Mouse (Mus musculus) intestine, embryonic 14.5 days (tissue): ENCODE results near the gene Myo9b. TPM values are rescaled to one million over a fixed set of nuclear protein-coding genes. Genes with fewer than 3 reads are reported as not detected.
A peak's percentile ranks its signal among the peaks of the same experiment; 100 is the strongest.
"Not testable (repeated sequence)": the region's sequence is repeated elsewhere in the genome, so short reads cannot be mapped to it uniquely, and the experiment has no call there.

ENCODE experiments used
- ATAC-seq: fragments of 200-750 bp; cut with Nextera tagmentation; replicated peaks from 2 replicates; pipeline ENCODE4 v1.8.0; 2017; ENCODE audit warnings: low read depth, moderate number of reproducible peaks, moderate TSS enrichment, moderate library complexity; ENCODE audit not compliant: low FRiP score, low TSS enrichment
- DNase-seq: peaks from one replicate; pipeline ENCODE4 v3.0.0-alpha.2; 2018; ENCODE audit warnings: low spot score
- H3K27ac ChIP-seq: fragments of 300-500 bp; sonication (generic); 2 replicates; pipeline ENCODE4 v1.5.1; 2014; ENCODE audit warnings: low read depth, mild to moderate bottlenecking, control low read depth
- H3K27me3 ChIP-seq: fragments of 300-500 bp; sonication (generic); replicated peaks from 2 replicates; pipeline ENCODE4 v1.6.1; 2014; ENCODE audit warnings: low read length, control low read depth; ENCODE audit not compliant: control insufficient read depth, insufficient read depth
- H3K36me3 ChIP-seq: fragments of 300-500 bp; sonication (generic); 2 replicates; pipeline ENCODE4 v1.6.1; 2014; ENCODE audit warnings: low read length, control low read depth; ENCODE audit not compliant: control insufficient read depth, insufficient read depth
- H3K4me1 ChIP-seq: fragments of 300-500 bp; sonication (generic); replicated peaks from 2 replicates; pipeline ENCODE4 v1.6.1; 2014; ENCODE audit warnings: low read length, control low read depth, mixed read lengths; ENCODE audit not compliant: control insufficient read depth, insufficient read depth
- H3K4me2 ChIP-seq: fragments of 300-500 bp; sonication (generic); 2 replicates; pipeline ENCODE4 v1.6.1; 2014; ENCODE audit warnings: low read length
- H3K4me3 ChIP-seq: fragments of 300-500 bp; sonication (generic); 2 replicates; pipeline ENCODE4 v1.5.1; 2014; ENCODE audit warnings: low read depth, low read length, control low read depth, mixed read lengths
- H3K9ac ChIP-seq: fragments of 300-500 bp; sonication (generic); 2 replicates; pipeline ENCODE4 v1.6.1; 2014; ENCODE audit warnings: mild to moderate bottlenecking, low read length
- H3K9me3 ChIP-seq: fragments of 300-500 bp; sonication (generic); 2 replicates; pipeline ENCODE4 v1.6.1; 2016; ENCODE audit warnings: low read length, control low read depth; ENCODE audit not compliant: control insufficient read depth
- WGBS: fragments of 180-500 bp; shearing (Covaris S2); extraction: QIAGEN DNeasy Blood & Tissue Kit; methylation state at CpG from one replicate; pipeline ENCODE4 v1.1.7; 2014; 5-methylcytosine and 5-hydroxymethylcytosine counted together
- polyA plus RNA-seq: library from polyadenylated mRNA; unstranded; fragments of >200 nt; fragmentation: Nextera tagmentation; extraction: Ambion mirVana; gene quantifications from 2 replicates; pipeline ENCODE4 v1.2.1, GENCODE M21; 2014

Gene Myo9b
- polyA plus RNA-seq, 1 experiment from 2014 or later: 21.6 TPM

DNA sequence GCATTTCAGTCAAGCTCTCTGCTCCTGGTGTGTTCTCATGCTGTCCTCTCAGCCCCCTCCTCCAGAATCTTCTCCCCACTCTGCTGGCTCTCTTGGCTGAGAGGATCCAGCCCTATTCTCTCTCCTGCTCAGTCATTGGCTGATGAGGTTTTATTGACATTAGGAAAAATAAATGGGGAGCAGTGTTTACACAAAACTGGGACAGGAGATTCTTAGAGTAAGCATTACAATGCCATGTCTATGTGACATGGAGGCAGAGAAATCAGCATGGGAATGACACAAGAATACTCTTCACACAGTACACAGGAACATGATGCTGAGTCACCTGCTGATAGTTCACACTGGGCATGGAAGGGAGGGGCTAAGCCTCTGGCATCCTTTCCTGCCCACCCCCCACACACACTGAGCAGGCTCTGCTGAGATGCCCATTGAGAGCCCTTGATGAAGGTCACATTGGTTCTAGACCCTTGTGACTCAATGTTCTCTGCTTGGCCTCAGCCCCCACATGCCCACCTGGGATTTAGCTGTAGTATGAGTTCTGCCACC, 44.0 kb downstream of the Myo9b start:
- no peak overlapping the region for H3K27ac ChIP-seq
- DNase-seq (no peak), ATAC-seq (no peak)
- no peaks in the 10 kb centered on the region for H3K9me3 ChIP-seq
- peaks cover 14% of the 10 kb centered on the region for H3K4me1 ChIP-seq
- no peak overlapping the region for H3K4me3 ChIP-seq
- H3K4me2 ChIP-seq: no peak overlapping the region
- H3K36me3 ChIP-seq: peaks cover 15% of the 10 kb centered on the region
- no peak overlapping the region for H3K9ac ChIP-seq
- H3K27me3 ChIP-seq: no peaks in the 10 kb centered on the region

DNA sequence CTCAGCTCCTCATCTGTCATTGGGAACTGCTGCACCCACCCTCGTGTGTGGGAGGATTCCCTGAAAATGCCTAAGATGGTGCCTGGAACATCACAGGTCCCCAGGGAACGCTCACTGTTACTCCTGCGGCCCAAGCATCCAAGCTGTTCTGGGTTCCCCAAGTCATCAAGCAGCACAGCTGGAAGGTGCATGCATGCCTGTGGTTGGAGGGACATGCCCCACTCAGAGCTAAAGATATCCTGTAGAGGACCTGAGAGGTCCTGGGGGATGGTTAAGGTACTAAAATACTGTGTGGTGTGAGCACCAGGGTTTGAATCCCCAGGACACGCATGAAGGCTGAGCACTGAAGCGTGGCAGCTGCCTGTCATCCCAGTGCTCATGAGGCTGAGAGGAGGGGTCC, 46.1 kb downstream of the Myo9b start:
- not testable (repeated sequence) for ATAC-seq, H3K4me2 ChIP-seq, H3K27ac ChIP-seq, DNase-seq, H3K9me3 ChIP-seq, H3K4me1 ChIP-seq, H3K9ac ChIP-seq, H3K27me3 ChIP-seq, H3K4me3 ChIP-seq
- H3K36me3 ChIP-seq: peaks cover 33% of the 10 kb centered on the region
- 75% methylated on average over 4 of the region's 5 CpGs for WGBS

DNA sequence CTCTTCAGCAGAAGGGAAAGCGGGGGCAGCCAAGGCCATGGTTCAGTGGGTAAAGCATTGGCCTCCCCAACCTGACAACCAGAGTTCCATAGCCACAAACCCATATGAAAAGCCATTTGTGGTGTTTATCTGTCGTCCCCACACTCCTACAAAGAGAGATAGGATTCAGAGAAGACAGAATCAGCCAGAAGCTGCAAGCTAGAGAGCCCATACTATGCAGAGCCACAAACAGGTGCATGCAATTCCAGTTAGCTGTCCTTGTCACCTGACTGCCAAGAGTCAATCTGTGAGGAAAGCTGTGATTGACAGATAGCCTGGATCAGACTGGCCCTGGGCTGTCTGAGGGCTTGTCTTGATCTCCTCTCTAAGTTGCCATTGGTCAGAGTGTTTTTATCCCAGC, 47.2 kb downstream of the Myo9b start:
- not testable (repeated sequence) for H3K27me3 ChIP-seq, H3K9ac ChIP-seq, H3K27ac ChIP-seq, ATAC-seq, H3K4me2 ChIP-seq, H3K4me3 ChIP-seq, DNase-seq, H3K4me1 ChIP-seq, H3K9me3 ChIP-seq
- WGBS: 81% methylated on average over 2 of the region's 2 CpGs
- peaks cover 43% of the 10 kb centered on the region for H3K36me3 ChIP-seq

DNA sequence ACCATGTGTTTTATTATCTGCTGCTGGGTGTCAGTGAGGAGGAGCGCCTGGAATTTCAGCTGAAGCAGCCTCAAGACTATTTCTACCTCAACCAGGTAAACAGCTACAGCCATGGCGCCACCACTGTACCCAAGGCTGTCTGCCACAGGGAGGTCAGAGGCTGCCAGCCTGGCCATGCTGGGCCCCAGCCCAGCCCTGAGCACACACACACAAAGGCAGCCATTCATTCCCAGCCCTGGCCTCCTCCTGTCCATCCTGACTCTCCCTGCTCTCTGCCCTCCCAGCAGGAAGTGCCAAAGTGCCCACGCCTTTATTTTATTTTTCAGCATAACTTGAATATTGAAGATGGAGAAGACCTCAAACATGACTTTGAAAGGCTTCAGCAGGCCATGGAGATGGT, 50.4 kb downstream of the Myo9b start:
- peaks cover 52% of the 10 kb centered on the region for H3K36me3 ChIP-seq
- 86% methylated on average over 3 of the region's 3 CpGs for WGBS
- H3K4me2 ChIP-seq: no peak overlapping the region
- DNase-seq: no peak
- no peaks in the 10 kb centered on the region for H3K27me3 ChIP-seq
- no peaks in the 10 kb centered on the region for H3K4me1 ChIP-seq
- ATAC-seq: no peak
- H3K4me3 ChIP-seq: no peak overlapping the region
- no peaks in the 10 kb centered on the region for H3K9me3 ChIP-seq
- H3K9ac ChIP-seq: no peak overlapping the region
- no peak overlapping the region for H3K27ac ChIP-seq

DNA sequence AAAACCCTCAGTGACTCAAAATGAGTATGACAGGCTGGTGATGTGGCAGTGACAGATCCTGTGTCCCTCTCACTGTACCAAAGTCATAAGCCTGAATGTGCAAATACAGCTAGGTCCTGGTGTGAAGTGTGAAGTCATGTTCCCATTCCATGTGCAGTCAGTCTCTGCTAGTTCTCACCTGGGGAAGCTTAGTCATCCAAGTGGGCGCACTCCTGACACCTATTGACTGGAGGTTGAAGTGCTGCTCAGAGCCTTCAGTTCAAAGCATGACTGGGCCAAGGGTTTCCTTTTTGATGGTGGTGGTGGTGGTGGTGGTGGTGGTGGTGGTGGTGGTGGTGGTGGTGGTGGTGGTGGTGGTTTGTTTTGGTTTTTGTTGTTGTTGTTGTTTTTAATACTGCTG, 52.3 kb downstream of the Myo9b start:
- Histone ChIP-seq H3K4me2 (no peak overlapping the region), H3K9me3 (no peaks in the 10 kb centered on the region), H3K4me3 (no peak overlapping the region), H3K27ac (no peak overlapping the region), H3K4me1 (no peaks in the 10 kb centered on the region), H3K27me3 (no peaks in the 10 kb centered on the region), H3K9ac (no peak overlapping the region), H3K36me3 (peaks cover 70% of the 10 kb centered on the region)
- 95% methylated on average over 1 of the region's 1 CpGs for WGBS
- DNase-seq (no peak), ATAC-seq (no peak)

DNA sequence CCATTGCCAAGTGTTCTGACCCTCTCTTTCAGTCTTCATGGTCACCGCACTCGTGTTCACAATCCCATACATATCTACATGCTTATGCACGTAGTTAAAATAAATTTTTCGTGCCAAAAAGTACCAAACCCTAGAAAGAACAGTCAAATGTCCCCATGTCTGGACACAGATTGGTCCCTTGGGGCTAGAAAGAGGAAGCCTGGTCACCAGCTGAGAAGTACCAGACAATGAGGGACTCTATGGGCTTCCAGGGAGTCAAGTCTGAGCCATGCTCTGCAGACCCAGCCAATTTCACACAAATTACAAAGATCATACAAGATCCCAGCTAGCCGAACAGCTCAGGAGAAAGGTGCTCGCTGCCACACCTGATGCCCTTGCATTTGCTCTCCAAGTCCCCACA, 65.3 kb downstream of the Myo9b start:
- not testable (repeated sequence) for ATAC-seq, DNase-seq, H3K4me3 ChIP-seq, H3K27me3 ChIP-seq, H3K4me2 ChIP-seq, H3K27ac ChIP-seq, H3K9ac ChIP-seq, H3K9me3 ChIP-seq, H3K4me1 ChIP-seq
- 94% methylated on average over 6 of the region's 6 CpGs for WGBS
- peaks cover 56% of the 10 kb centered on the region for H3K36me3 ChIP-seq

DNA sequence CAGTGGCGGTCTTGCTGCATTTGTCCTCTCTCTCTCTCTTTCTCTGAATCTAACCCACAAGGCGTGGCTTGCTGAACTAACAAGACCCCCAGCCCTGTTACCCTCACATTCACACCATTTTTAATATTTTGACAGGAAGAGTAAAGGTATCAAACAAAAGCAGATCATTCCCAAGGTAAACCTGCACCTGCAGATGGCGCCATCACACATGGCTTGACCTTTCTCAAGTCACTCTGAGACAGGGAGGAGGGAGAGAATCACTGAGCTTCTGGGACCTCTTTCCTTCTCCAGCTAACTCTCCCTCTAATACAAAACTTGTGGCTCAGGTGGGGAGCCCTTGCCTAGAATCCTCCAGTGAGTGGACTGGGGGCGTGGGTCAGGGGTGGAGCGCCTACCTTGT, 68.1 kb downstream of the Myo9b start:
- peak; percentile 57 for DNase-seq
- 76% methylated on average over 5 of the region's 5 CpGs for WGBS
- no peak overlapping the region for H3K4me2 ChIP-seq
- H3K9ac ChIP-seq: no peak overlapping the region
- ATAC-seq: no peak
- H3K4me3 ChIP-seq: no peak overlapping the region
- no peaks in the 10 kb centered on the region for H3K9me3 ChIP-seq
- H3K27me3 ChIP-seq: no peaks in the 10 kb centered on the region
- no peak overlapping the region for H3K27ac ChIP-seq
- no peaks in the 10 kb centered on the region for H3K4me1 ChIP-seq
- peaks cover 67% of the 10 kb centered on the region for H3K36me3 ChIP-seq

DNA sequence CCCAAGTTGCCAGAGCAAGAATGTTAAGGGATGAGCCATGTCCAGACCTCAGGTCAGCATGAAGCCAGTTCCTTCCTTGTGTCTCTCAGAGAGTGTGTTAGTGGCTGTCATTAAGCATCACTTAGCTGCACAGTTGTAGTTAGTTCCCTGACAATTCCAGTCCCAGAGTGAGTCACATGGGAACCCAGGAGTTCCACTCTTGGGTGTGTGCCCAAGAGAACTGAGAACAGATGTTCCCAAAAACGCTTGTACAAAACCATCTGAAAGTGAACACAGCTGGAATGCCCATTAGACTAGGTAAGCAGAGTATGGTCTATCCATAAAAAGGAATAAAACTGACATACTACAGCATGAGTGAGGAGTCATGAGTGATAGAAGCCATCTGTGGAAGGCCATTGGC, 74.1 kb downstream of the Myo9b start:
- H3K27me3 ChIP-seq: no peaks in the 10 kb centered on the region
- 82% methylated on average over 1 of the region's 1 CpGs for WGBS
- no peak overlapping the region for H3K27ac ChIP-seq
- no peak overlapping the region for H3K4me3 ChIP-seq
- ATAC-seq: no peak
- no peak overlapping the region for H3K4me2 ChIP-seq
- H3K4me1 ChIP-seq: no peaks in the 10 kb centered on the region
- DNase-seq: no peak
- no peaks in the 10 kb centered on the region for H3K9me3 ChIP-seq
- peaks cover 89% of the 10 kb centered on the region for H3K36me3 ChIP-seq
- no peak overlapping the region for H3K9ac ChIP-seq

DNA sequence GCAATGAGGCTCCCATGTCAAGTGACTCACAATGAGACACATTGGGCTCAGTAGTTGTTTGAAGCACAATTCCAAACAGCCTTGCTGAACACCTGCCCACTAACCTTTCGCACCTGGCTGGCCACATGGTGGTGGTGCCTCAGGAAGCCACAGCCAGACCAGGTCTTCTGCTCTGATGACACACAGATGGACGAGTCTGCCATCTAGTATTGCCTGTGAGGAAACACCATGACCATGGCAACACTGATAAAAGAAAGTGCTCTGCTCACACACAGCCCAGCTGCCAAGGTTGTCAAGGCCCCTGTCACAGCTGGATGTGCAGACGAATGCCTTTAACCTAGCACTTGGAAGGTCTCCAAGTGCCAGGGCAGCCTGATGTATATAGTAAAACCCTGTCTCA, 78.6 kb downstream of the Myo9b start:
- ATAC-seq: no peak
- Histone ChIP-seq H3K4me1 (no peaks in the 10 kb centered on the region), H3K9ac (no peak overlapping the region), H3K36me3 (peaks cover 87% of the 10 kb centered on the region), H3K27ac (no peak overlapping the region), H3K9me3 (no peaks in the 10 kb centered on the region), H3K27me3 (no peaks in the 10 kb centered on the region), H3K4me3 (no peak overlapping the region), H3K4me2 (no peak overlapping the region)
- WGBS: 71% methylated on average over 3 of the region's 3 CpGs
- DNase-seq: no peak
